Mouse (Mus musculus) liver, postnatal 0 days (tissue): ENCODE results near the gene Fam181b.

Experiments
- CTCF ChIP-seq: sonication (generic); IDR thresholded peaks from 2 replicates; pipeline ENCODE4 v1.5.1; 2016; ENCODE audit warnings: antibody characterized with exemption, low read depth
- EP300 ChIP-seq: IDR thresholded peaks from 2 replicates; pipeline ENCODE4 v1.6.1; 2016; ENCODE audit warnings: antibody characterized with exemption, low read depth, mild to moderate bottlenecking

DNA sequence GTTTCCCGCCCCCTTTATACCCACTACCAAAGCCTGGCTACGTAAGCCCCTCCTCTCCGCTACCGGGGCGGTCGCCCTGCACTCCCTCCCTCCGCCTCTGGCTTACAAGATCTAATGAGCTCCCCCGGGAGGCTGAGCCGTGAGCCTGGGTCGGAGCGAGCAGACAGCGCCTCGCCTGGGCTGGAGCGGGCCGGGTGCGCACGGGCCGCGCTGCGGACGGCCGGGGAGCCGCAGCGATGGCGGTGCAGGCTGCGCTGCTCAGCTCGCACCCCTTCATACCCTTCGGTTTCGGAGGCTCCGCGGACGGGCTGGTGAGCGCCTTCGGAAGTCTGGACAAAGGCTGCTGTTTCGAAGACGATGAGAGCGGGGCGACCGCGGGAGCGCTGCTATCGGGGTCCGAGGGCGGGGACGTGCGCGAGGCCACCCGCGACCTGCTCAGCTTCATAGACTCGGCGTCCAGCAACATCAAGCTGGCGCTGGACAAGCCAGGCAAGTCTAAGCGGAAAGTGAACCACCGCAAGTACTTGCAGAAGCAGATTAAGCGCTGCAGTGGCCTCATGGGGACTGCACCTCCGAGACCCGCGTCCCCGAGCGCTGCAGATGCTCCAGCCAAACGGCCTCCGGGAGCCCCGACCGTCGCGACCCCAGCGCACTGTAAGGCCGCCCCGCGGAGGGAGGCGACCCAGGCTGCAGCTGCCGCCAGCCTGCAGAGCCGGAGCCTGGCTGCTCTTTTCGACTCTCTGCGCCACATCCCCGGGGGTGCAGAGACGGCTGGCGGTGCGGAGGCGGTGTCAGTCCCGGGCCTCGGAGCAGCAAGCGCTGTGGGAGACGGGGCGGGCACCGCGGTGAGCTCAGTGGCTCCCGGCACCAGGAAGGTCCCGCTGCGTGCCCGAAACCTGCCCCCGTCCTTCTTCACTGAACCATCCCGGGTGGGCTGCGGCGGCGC, at the start of gene Fam181b:
- no peak for TF ChIP-seq CTCF
- TF ChIP-seq EP300, result no peak
